Mouse (Mus musculus): Measurements from ENCODE around the gene Klhl32.
"Not testable (repeated sequence)": the region's sequence is repeated elsewhere in the genome, so short reads cannot be mapped to it uniquely, and the experiment has no call there.

Gene Klhl32

DNA sequence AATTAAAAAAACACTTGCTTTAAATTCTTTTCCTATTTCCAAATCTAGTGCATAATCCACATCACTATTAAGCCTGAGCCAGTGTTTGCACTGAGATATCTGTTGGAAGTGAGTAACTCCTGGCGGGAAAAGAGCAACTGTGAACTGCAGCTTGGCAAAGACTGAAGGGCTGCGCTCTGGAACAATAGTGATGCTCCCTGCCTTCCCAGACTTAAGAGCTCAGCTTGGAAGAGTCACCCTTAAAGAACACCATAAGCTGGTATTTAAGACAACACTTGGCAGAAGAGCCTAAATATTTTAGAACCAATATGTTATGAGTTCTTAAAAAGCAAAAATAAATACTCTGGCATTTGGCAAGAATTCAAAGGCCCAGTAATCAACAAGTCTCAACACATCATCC lies 55.7 kb downstream of the Klhl32 start:
- DNase-seq (ENCODE audit: low read depth, low spot score), result no peak

GRCm38 (mm10) chr4:24793726-24794345 lies 57.1 kb downstream of the Klhl32 start:
- DNase-seq (ENCODE audit: low read depth, low spot score), result no peak

DNA sequence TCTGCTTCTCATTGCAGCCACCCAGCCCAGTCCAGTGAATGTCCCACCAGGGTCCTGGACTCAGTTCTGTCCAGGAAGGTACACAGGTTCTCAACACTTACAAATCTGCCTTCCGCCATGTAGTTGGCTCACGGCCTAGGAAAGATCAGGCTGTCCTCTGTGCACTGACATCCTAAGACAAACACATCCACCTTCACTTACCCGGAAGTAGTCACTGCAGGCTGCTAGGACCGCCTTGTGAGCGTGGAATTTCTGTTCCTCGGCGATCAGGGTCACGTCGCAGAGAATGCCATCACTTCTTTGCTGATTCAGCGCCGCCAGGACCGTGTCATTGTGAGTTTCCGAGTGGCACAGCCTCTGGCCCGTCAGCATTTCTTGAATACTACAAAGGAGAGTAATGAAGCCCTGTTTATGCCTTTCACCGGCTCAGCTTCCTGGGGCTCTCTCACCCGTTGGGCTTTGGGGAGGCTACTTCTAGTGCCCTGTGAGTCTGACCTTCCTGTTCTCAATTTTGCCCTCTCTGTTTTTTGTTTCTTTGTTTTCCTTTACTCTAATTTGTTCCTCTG lies 58.4 kb downstream of the Klhl32 start:
- no peak for DNase-seq (ENCODE audit: low read depth, low spot score)

GRCm38 (mm10) chr4:24789331-24789730 lies 61.6 kb downstream of the Klhl32 start:
- no peak for DNase-seq (ENCODE audit: low read depth, low spot score)

DNA sequence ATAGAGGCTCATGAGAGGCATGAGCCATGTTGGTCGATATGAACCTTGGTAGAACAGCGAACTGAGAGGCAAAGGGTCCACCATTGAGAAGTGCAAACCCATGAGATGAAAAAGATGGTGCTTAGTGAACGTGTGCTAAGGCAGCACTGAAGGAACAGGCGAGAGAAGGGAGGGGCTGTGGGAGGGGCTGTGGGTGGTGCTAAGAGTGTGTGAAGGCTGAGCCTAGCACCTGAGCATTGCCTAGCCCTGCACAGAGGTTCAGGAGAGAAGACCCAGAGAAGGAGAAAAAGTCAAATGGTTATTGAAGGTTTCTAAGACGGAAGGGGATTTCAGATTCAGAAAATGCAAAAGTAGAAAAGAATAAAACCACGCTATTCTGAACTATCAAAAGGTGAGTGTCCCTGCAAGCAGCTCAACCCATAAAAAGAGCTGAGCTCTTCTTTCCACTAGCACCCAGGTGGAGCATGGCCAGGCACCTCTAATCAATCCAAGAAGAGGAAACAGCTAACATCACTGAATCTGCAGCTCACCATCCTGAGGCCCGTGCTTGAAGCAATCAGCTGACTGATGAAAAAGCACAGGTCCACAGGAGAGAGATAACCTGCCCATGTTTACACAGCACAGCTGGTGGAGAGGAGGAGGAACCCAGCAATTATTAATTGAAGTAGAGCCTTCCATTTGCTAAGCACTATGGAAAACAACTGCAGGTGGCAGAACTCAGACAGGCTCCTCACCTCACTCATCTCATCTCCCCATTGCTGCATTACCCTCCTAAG lies 65.0 kb downstream of the Klhl32 start:
- no peak for DNase-seq (ENCODE audit: low read depth, low spot score)

DNA sequence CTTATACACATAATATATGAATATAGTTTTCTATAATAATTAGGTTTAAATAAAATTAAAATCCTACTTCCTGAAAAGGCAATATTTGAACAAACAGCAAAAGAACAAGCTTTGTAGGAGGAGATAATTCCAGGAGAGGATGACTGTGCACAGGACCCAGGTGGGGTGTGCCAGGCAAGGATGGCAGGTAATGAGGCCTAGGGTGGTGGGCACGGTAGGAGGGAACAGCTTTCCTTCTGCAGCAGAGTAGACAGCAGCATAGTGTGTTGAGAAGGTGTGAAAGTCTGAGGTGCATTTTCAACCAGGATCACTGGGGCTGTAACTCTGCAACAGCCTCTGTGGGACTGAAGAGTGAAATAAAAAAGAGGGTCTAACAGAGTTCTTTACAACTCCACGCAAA lies 85.0 kb downstream of the Klhl32 start:
- no peak for DNase-seq (ENCODE audit: low read depth, low spot score)

GRCm38 (mm10) chr4:24765469-24765868 lies 85.5 kb downstream of the Klhl32 start:
- no peak for DNase-seq (ENCODE audit: low read depth, low spot score)

GRCm38 (mm10) chr4:24764558-24764957 lies 86.4 kb downstream of the Klhl32 start:
- DNase-seq (ENCODE audit: low read depth, low spot score), result no peak

DNA sequence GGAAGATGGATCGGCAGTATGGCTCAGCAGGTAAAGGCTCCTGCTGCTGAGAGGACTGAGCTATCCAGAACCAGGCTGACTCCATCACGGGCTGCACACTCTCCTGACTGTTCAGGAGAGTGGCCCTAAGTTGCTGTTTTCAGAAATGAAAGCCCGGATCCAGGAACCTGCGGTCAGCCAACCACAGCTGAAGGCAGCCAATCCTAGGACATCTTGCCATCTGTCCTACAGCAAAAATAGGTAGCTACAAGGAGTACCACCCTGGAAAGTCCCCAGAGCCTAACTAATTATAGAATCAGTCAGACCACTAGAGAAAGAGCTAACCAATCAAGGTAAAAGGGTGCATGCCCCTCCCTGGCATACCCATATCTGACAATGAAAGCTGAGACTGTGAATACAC lies 87.5 kb downstream of the Klhl32 start:
- DNase-seq (ENCODE audit: low read depth, low spot score), result no peak

- DNase-seq (ENCODE audit: low read depth, low spot score), result no peak
Observed at GRCm38 (mm10) chr4:24758954-24759353, 92.0 kb downstream of the Klhl32 start.

GRCm38 (mm10) chr4:24752517-24753208 lies 98.3 kb downstream of the Klhl32 start:
- DNase-seq (ENCODE audit: low read depth, low spot score), result no peak

GRCm38 (mm10) chr4:24737080-24737479 lies 113.8 kb downstream of the Klhl32 start:
- no peak for DNase-seq (ENCODE audit: low read depth, low spot score)

- peak; percentile 42 for DNase-seq (ENCODE audit: low read depth, low spot score)
Observed at GRCm38 (mm10) chr4:24720834-24721233, 130.1 kb downstream of the Klhl32 start.

GRCm38 (mm10) chr4:24715559-24715958 lies 135.4 kb downstream of the Klhl32 start:
- no peak for DNase-seq (ENCODE audit: low read depth, low spot score)

- DNase-seq (ENCODE audit: low read depth, low spot score), result peak; percentile 11
Observed at GRCm38 (mm10) chr4:24714367-24714766, 136.6 kb downstream of the Klhl32 start.

- peak; percentile 19 for DNase-seq (ENCODE audit: low read depth, low spot score)
Observed at GRCm38 (mm10) chr4:24698528-24699117, 152.3 kb downstream of the Klhl32 start.

DNA sequence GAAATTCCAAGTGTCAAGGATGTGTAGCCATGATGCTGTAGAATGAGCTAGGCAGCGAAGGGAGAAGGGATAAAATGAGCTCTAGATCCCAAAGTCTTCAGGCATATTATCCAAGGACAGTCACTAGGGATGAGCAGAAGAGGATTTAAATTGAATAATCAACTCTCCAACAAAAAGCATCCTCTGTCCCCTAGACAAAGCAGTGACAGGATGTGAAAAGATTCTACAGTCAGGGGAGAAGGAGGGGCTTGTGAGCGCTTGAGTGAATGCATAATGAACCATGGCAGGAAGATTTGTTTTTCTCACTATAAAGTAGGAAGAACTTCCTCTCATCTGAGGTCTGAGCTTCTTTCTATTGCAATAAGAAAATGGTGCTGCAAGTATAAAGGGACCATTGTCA lies 170.8 kb downstream of the Klhl32 start:
- no peak for DNase-seq (ENCODE audit: low read depth, low spot score)

- no peak for DNase-seq (ENCODE audit: low read depth, low spot score)
Observed at GRCm38 (mm10) chr4:24670007-24670406, 180.9 kb downstream of the Klhl32 start.

DNA sequence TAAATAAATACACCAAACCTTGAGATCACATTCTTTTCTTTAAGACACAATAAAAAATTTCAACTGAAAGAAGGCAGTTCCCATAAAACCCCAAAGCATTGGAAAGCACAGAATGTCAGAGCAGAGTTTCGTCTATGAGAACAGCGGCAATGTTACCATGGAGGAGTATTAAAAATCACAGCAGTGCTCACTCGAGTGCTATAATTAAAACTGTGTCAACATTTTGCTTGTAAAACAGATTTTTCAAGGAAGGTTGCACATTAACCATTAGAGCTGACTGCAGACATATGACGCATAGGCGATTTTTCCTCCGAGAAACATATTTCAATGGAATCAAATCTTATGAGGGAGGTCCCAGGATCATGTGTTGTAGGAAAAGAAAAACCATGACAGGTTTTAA lies 191.7 kb downstream of the Klhl32 start:
- no peak for DNase-seq (ENCODE audit: low read depth, low spot score)

DNA sequence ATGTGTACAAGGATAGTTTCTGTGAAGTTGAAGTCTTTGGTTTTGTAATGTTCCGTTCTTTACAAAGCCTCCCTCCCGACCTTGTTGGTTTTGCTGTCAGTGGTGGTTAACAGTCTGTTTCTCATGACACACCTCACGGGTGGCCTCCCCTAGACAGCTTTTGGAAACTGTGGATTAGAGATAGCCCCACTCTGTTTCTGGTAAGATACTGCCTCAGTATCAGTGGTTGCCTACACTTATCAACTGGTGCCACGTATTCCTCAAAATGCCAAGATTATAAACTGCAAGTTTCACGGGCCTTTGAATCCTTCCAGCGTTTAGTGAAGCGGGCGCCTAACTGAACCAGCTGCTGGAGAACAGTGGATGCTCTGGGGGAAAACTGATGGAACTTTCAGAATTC lies 206.2 kb downstream of the Klhl32 start:
- not testable (repeated sequence) for DNase-seq (ENCODE audit: low read depth, low spot score)

GRCm38 (mm10) chr4:24642306-24642705 lies 208.6 kb downstream of the Klhl32 start:
- no peak for DNase-seq (ENCODE audit: low read depth, low spot score)
